15 mouse cellular contexts compared by ENCODE assay signal in the genomic region with DNA sequence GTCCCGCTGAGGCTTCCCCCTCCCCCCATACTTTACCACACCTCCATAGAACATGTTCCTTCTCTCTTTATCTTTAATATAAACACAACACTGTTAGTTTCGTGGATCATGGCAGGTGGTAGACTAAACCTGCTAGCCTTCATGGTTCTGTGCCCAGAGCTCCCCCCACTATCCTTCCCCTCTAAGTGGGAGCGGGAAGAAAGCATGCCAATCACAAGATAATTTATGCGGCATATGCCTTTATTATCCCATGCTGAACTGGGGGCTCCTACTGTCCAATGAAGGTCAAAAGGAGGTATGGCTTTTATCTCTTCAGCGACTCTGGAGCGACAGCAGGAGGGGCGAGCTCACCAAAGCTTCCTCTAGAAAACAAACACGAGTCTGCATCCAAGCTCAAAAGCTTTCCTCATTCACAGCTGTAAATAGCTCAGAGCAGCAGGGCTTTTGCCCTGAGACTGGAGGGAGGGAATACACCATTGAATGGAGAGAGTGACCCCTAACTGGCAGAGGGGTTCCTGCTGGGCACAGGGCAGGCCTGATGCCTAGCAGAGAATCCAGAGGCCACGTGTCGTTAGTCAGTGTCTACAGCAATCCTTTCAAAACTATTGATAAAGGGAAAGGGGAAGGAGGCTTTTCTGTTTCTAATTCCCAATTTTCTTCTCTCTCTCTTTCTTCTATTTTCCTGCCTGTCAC. TPM values are rescaled to one million over a fixed set of nuclear protein-coding genes. Genes with fewer than 3 reads are reported as not detected.
DNase-seq lines count a peak whose midpoint lies in the region; ATAC-seq lines count a peak whose summit lies in the region.
"Had no signal": no experiment of that assay in that cellular context is flagged by ENCODE, and none has a peak within 500 bp of the region (broad histone marks: within the 10 kb centered on the region; RNA-seq: fewer than 3 reads in every experiment).

No protein-coding gene starts in this region.

- H3K27me3 ChIP-seq in heart, embryonic 14.5 days (ENCODE audit: control insufficient read depth, insufficient read depth, low read length): no peaks in the 10 kb centered on the region
- H3K27me3 ChIP-seq in forebrain, embryonic 13.5 days: peaks cover 16% of the 10 kb centered on the region; the same call in 1 of the 2 replicates
- no peaks in the 10 kb centered on the region for H3K27me3 ChIP-seq in hindbrain, embryonic 12.5 days
- no peaks in the 10 kb centered on the region; the same call in 1 of the 2 replicates for H3K27me3 ChIP-seq in midbrain, embryonic 15.5 days (replicated peaks)
- H3K27me3 ChIP-seq: limb, embryonic 15.5 days had no signal

- no peaks in the 10 kb centered on the region for H3K36me3 ChIP-seq in heart, embryonic 14.5 days (ENCODE audit: control insufficient read depth, insufficient read depth, low read length)
- H3K36me3 ChIP-seq in forebrain, embryonic 13.5 days (ENCODE audit: poor library complexity, severe bottlenecking): no peaks in the 10 kb centered on the region
- H3K36me3 ChIP-seq in hindbrain, embryonic 12.5 days: no peaks in the 10 kb centered on the region
- H3K36me3 ChIP-seq in midbrain, embryonic 15.5 days (replicated peaks): no peaks in the 10 kb centered on the region
- H3K36me3 ChIP-seq: embryonic facial prominence, embryonic 13.5 days; limb, embryonic 15.5 days had no signal

- 11% methylated on average over 10 of the region's 10 CpGs for WGBS in heart, embryonic 14.5 days
- WGBS in forebrain, embryonic 13.5 days: 5% methylated on average over 10 of the region's 10 CpGs
- 8% methylated on average over 10 of the region's 10 CpGs for WGBS in hindbrain, embryonic 12.5 days
- 4% methylated on average over 10 of the region's 10 CpGs for WGBS in midbrain, embryonic 15.5 days

- H3K9me3 ChIP-seq in heart, embryonic 14.5 days (ENCODE audit: control insufficient read depth, low read length): no peaks in the 10 kb centered on the region
- H3K9me3 ChIP-seq in forebrain, embryonic 13.5 days (replicated peaks): no peaks in the 10 kb centered on the region
- no peaks in the 10 kb centered on the region for H3K9me3 ChIP-seq in hindbrain, embryonic 12.5 days (replicated peaks)
- H3K9me3 ChIP-seq in midbrain, embryonic 15.5 days: no peaks in the 10 kb centered on the region
- H3K9me3 ChIP-seq: embryonic facial prominence, embryonic 13.5 days; limb, embryonic 15.5 days had no signal

- H3K9ac ChIP-seq in heart, embryonic 14.5 days (ENCODE audit: low read length): no peak overlapping the region
- H3K9ac ChIP-seq in forebrain, embryonic 13.5 days: no peak overlapping the region
- no peak overlapping the region for H3K9ac ChIP-seq in hindbrain, embryonic 12.5 days
- no peak overlapping the region for H3K9ac ChIP-seq in midbrain, embryonic 15.5 days
- H3K9ac ChIP-seq: embryonic facial prominence, embryonic 13.5 days; limb, embryonic 15.5 days had no signal

- H3K27ac ChIP-seq in heart, embryonic 14.5 days (replicated peaks in 1 of 2; ENCODE audit: control insufficient read depth in 1 of 2, insufficient read depth in 1 of 2, low read depth in 2 of 2, low read length in 2 of 2): no peak overlapping the region
- H3K27ac ChIP-seq in forebrain, embryonic 13.5 days: no peak overlapping the region
- no peak overlapping the region for H3K27ac ChIP-seq in hindbrain, embryonic 12.5 days
- no peak overlapping the region for H3K27ac ChIP-seq in midbrain, embryonic 15.5 days
- H3K27ac ChIP-seq: embryonic facial prominence, embryonic 13.5 days; limb, embryonic 15.5 days had no signal

- H3K4me1 ChIP-seq in heart, embryonic 14.5 days (ENCODE audit: control insufficient read depth in 2 of 2, insufficient read depth in 2 of 2, low read length in 2 of 2): 0 out of 4 replicates have a peak, but pooled peaks cover 0 to 2% of the 10 kb centered on the region in 2 experiments
- peaks cover 15% of the 10 kb centered on the region for H3K4me1 ChIP-seq in forebrain, embryonic 13.5 days
- peaks cover 11% of the 10 kb centered on the region for H3K4me1 ChIP-seq in hindbrain, embryonic 12.5 days
- H3K4me1 ChIP-seq in midbrain, embryonic 15.5 days: peaks cover 14% of the 10 kb centered on the region
- H3K4me1 ChIP-seq: limb, embryonic 15.5 days had no signal

- peak overlapping the region; percentile 46 for H3K4me2 ChIP-seq in heart, embryonic 14.5 days (ENCODE audit: low read length)
- H3K4me2 ChIP-seq in forebrain, embryonic 13.5 days: peak overlapping the region; percentile 18
- H3K4me2 ChIP-seq in hindbrain, embryonic 12.5 days (replicated peaks): peak overlapping the region; percentile 30
- H3K4me2 ChIP-seq in midbrain, embryonic 15.5 days: no peak overlapping the region
- H3K4me2 ChIP-seq: embryonic facial prominence, embryonic 13.5 days; limb, embryonic 15.5 days had no signal

- H3K4me3 ChIP-seq in heart, embryonic 14.5 days (ENCODE audit: control insufficient read depth in 1 of 2, insufficient read depth in 1 of 2, low read depth in 1 of 2, low read length in 2 of 2): no peak overlapping the region
- no peak overlapping the region for H3K4me3 ChIP-seq in forebrain, embryonic 13.5 days
- no peak overlapping the region for H3K4me3 ChIP-seq in hindbrain, embryonic 12.5 days
- H3K4me3 ChIP-seq in midbrain, embryonic 15.5 days: no peak overlapping the region
- H3K4me3 ChIP-seq: embryonic facial prominence, embryonic 13.5 days; limb, embryonic 15.5 days; megakaryocyte, embryonic 14.5 days had no signal

- DNase-seq in heart, adult 18-20 months: no peak
- no peak for DNase-seq in thymus, postnatal 25 days
- no peak for DNase-seq in kidney, postnatal 4 days
- DNase-seq: cerebellum, adult 8-10 months; kidney, adult 2 months; lung, adult 2 months; spleen, adult 18-20 months had no signal

- ATAC-seq in heart, embryonic 14.5 days (ENCODE audit: insufficient number of reproducible peaks, insufficient read depth, low FRiP score, low read depth): no peak
- peak; percentile 77 for ATAC-seq in forebrain, embryonic 13.5 days
- ATAC-seq in hindbrain, embryonic 12.5 days (ENCODE audit: low FRiP score): 0 out of 2 replicates have a peak, but pooled peaks have one; percentile 13
- ATAC-seq in midbrain, embryonic 15.5 days (replicated peaks): peak; percentile 52; the same call in 1 of the 2 replicates
- ATAC-seq: CD4-positive, CD25-positive, alpha-beta regulatory T cell, adult 4 months had no signal

RNA-seq across cellular contexts. Expression of a gene that starts 28.8 kb away (rescaled TPM):
- 2.8 and 3.0 TPM in 2 replicates for polyA plus RNA-seq in heart, embryonic 14.5 days (2014; fragmentation: Nextera tagmentation; extraction: Ambion mirVana)
- total RNA-seq in heart, adult 18-20 months (2021): under 1 TPM; 0.36 to 0.69 TPM
- 1.2 and 1.8 TPM in 2 replicates for polyA plus RNA-seq in forebrain, embryonic 13.5 days (2015; fragmentation: Nextera tagmentation; extraction: Ambion mirVana)
- polyA plus RNA-seq in hindbrain, embryonic 12.5 days (2016; fragmentation: Nextera tagmentation; extraction: Ambion mirVana): 60.3 and 65.2 TPM in 2 replicates
- polyA plus RNA-seq in midbrain, embryonic 15.5 days (2015; fragmentation: Nextera tagmentation; extraction: Ambion mirVana): 0.60 and 0.83 TPM in 2 replicates
- polyA plus RNA-seq: CD4-positive, CD25-positive, alpha-beta regulatory T cell, adult 4 months; lung, adult 2 months had no signal

Comparison
In these comparisons a context has a peak if more than half of its experiments do, and no peak if none do; other contexts are left out.
1. RNA of a gene that starts 28.8 kb away (polyA plus RNA-seq): 60.3 to 65.2 TPM in hindbrain, embryonic 12.5 days; 2.8 to 3.0 TPM in heart, embryonic 14.5 days, 1.2 to 1.8 TPM in forebrain, embryonic 13.5 days and 0.60 to 0.83 TPM in midbrain, embryonic 15.5 days; every median in the first group is over 10 times any median in the second.